Mouse (Mus musculus): ENCODE data around the gene Fam167b. TPM values are rescaled to one million over a fixed set of nuclear protein-coding genes. Genes with fewer than 3 reads are reported as not detected.

Fam167b gene
- polyA plus RNA-seq, 1 experiment from 2014 or later = 0.24 TPM

DNA sequence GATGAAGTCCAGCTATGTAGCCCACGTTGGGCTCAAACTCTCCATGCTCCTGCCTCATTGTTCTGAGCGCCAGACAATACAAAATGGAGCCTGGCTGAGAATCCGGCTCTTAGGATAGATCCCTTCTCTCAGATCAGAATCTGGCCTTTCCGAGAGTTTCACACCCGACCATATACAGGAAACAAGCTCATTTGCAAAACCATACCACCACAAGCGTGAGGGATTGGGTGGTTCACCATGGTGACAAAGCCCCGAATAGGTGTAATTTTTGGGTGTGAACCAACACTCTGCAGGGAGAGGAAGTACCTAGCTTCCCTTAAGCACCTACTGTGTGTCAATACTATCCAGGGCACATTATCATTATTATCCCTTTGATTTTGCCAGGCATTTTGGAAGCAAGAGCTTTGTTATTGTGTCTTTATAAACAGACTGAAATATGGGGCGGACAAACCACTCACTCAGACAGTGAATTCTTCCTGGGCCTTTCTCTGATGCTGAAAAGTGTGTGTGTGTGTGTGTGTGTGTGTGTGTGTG is 6.7 kb downstream of the Fam167b start:
- Histone ChIP-seq H3K27ac (ENCODE audit: low read length) (no peak overlapping the region), H3K9me3 (ENCODE audit: control insufficient read depth, low read length) (no peaks in the 10 kb centered on the region), H3K4me1 (replicated peaks; ENCODE audit: control insufficient read depth, insufficient read depth, low read length) (no peaks in the 10 kb centered on the region), H3K9ac (replicated peaks; ENCODE audit: low read depth, low read length) (no peak overlapping the region), H3K36me3 (ENCODE audit: control insufficient read depth, insufficient read depth) (no peaks in the 10 kb centered on the region), H3K27me3 (replicated peaks; ENCODE audit: control insufficient read depth, insufficient read depth, low read length) (no peaks in the 10 kb centered on the region), H3K4me2 (ENCODE audit: low read length) (no peak overlapping the region), H3K4me3 (replicated peaks; ENCODE audit: low read length) (no peak overlapping the region)
- WGBS = 74% methylated on average over 8 of the region's 8 CpGs
- no peak for ATAC-seq

DNA sequence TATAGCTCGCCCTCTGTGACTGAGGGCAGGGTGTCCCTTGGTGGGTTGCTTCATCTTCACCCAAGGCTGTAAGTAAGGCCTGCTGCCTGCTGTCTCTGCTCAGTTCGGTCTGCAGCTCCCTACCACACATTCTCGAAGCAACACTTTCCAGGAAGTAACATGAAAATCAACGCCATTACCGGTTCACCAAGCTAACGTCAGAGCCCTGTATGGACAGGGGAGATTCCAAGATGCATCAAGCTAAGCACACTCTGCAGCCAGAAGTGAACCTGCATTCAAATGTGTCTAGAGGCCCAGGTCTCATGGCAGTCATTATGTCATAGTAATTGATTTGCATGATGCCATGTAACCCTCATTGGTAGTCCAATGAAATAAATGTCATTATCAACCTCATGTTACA is 8.3 kb downstream of the Fam167b start:
- no peak overlapping the region for H3K4me2 ChIP-seq (ENCODE audit: low read length)
- WGBS = 92% methylated on average over 6 of the region's 6 CpGs

DNA sequence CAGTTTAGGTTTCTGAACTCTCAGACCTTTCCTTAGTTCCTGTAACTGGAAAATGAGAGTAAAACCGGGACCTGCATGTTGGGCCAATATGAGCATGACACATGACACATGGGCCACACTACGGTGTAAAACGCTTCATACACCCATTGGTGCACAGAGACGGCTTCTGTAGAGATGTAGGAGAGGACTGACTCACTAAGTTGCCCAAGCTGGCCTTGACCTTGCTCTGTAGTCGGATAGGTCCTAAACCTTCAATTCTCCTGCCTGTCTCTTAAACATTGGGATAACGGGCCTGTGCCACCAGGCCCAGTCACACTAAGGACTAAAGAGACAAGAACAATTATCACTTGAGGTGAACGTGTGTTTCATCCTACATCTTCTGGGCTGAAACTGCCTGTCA is 10.0 kb downstream of the Fam167b start:
- Histone ChIP-seq H3K4me3 (replicated peaks; ENCODE audit: low read length) (no peak overlapping the region), H3K4me1 (replicated peaks; ENCODE audit: control insufficient read depth, insufficient read depth, low read length) (no peaks in the 10 kb centered on the region), H3K4me2 (ENCODE audit: low read length) (no peak overlapping the region), H3K27me3 (replicated peaks; ENCODE audit: control insufficient read depth, insufficient read depth, low read length) (no peaks in the 10 kb centered on the region), H3K9ac (replicated peaks; ENCODE audit: low read depth, low read length) (no peak overlapping the region), H3K27ac (ENCODE audit: low read length) (no peak overlapping the region), H3K9me3 (ENCODE audit: control insufficient read depth, low read length) (no peaks in the 10 kb centered on the region), H3K36me3 (ENCODE audit: control insufficient read depth, insufficient read depth) (no peaks in the 10 kb centered on the region)
- ATAC-seq = no peak
- WGBS = 94% methylated on average over 7 of the region's 7 CpGs

More for the DNA sequence above, 8.3 kb downstream of the Fam167b start:
- Histone ChIP-seq H3K9ac (replicated peaks; ENCODE audit: low read depth, low read length) (no peak overlapping the region), H3K9me3 (ENCODE audit: control insufficient read depth, low read length) (no peaks in the 10 kb centered on the region), H3K27me3 (replicated peaks; ENCODE audit: control insufficient read depth, insufficient read depth, low read length) (no peaks in the 10 kb centered on the region), H3K36me3 (ENCODE audit: control insufficient read depth, insufficient read depth) (no peaks in the 10 kb centered on the region), H3K4me1 (replicated peaks; ENCODE audit: control insufficient read depth, insufficient read depth, low read length) (no peaks in the 10 kb centered on the region), H3K4me3 (replicated peaks; ENCODE audit: low read length) (no peak overlapping the region), H3K27ac (ENCODE audit: low read length) (no peak overlapping the region)
- ATAC-seq = no peak

DNA sequence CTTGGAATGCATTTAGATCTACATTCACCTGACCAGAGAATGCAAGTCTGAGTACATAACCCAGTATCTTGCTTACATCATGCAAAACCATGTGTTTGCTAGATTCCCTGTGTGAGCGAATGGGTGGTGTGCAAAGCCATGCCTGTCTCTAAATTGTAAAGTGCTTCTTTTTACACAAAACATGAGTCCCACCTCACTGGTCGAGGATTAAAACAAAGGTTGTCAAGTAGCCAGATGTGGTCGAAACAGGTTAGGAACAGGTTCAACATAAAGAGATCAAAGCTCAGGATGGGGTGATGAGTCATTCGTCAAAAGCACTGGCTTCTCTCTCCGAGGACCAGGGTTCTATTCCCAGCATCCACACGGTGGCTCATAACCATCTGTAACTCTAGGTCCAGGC is 13.2 kb downstream of the Fam167b start:
- Histone ChIP-seq H3K9me3 (ENCODE audit: control insufficient read depth, low read length) (no peaks in the 10 kb centered on the region), H3K9ac (replicated peaks; ENCODE audit: low read depth, low read length) (no peak overlapping the region), H3K4me3 (replicated peaks; ENCODE audit: low read length) (no peak overlapping the region), H3K4me2 (ENCODE audit: low read length) (no peak overlapping the region), H3K27ac (ENCODE audit: low read length) (no peak overlapping the region), H3K36me3 (ENCODE audit: control insufficient read depth, insufficient read depth) (no peaks in the 10 kb centered on the region), H3K27me3 (replicated peaks; ENCODE audit: control insufficient read depth, insufficient read depth, low read length) (no peaks in the 10 kb centered on the region), H3K4me1 (replicated peaks; ENCODE audit: control insufficient read depth, insufficient read depth, low read length) (no peaks in the 10 kb centered on the region)
- 86% methylated on average over 6 of the region's 6 CpGs for WGBS
- ATAC-seq = no peak

DNA sequence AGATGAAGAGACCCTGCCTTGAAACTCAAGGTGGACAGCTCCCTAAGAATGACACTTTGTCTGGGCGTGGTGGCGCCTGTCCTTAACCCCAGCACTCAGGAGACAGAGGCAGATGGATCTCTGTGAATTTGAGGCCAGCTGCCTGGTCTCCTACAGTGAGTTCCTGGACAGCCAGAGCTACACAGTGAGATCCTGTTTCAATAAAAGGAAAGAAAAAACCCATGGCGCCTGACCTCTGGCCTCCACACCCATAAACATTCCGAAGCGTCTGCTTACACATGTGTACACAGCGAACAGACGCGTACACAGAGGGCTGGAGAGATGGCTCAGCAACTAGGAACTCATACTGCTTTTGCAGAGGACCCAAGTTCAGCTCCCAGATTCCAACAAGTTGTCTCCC is 14.6 kb downstream of the Fam167b start:
- no peaks in the 10 kb centered on the region for H3K4me1 ChIP-seq (replicated peaks; ENCODE audit: control insufficient read depth, insufficient read depth, low read length)
- no peaks in the 10 kb centered on the region for H3K27me3 ChIP-seq (replicated peaks; ENCODE audit: control insufficient read depth, insufficient read depth, low read length)
- no peak overlapping the region for H3K4me3 ChIP-seq (replicated peaks; ENCODE audit: low read length)
- 88% methylated on average over 8 of the region's 8 CpGs for WGBS
- no peak overlapping the region for H3K27ac ChIP-seq (ENCODE audit: low read length)
- ATAC-seq = no peak
- no peak overlapping the region for H3K4me2 ChIP-seq (ENCODE audit: low read length)
- H3K36me3 ChIP-seq (ENCODE audit: control insufficient read depth, insufficient read depth) = no peaks in the 10 kb centered on the region
- no peaks in the 10 kb centered on the region for H3K9me3 ChIP-seq (ENCODE audit: control insufficient read depth, low read length)
- H3K9ac ChIP-seq (replicated peaks; ENCODE audit: low read depth, low read length) = no peak overlapping the region

DNA sequence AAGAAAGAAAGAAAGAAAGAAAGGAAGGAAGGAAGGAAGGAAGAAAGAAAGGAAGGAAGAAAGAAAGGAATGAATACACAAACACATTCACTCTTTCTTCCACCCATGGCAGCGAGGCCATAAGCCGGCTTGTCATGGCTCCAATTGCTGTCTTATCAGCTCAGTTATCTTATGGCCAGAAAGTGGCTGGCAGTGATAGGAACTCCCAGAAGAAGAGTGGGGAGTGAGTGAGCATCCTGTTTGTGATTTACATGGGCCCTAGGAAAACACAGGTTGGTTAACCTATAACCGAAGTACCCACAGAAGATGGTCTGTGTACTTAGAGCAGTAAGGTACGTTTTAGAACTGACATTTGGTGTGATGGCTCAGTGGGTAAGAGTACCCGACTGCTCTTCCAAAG is 17.2 kb downstream of the Fam167b start:
- H3K4me2 ChIP-seq (ENCODE audit: low read length) = no peak overlapping the region
- no peak overlapping the region for H3K9ac ChIP-seq (replicated peaks; ENCODE audit: low read depth, low read length)
- no peak for ATAC-seq
- H3K27ac ChIP-seq (ENCODE audit: low read length) = no peak overlapping the region
- no peaks in the 10 kb centered on the region for H3K9me3 ChIP-seq (ENCODE audit: control insufficient read depth, low read length)
- WGBS = 92% methylated on average over 5 of the region's 5 CpGs
- no peak overlapping the region for H3K4me3 ChIP-seq (replicated peaks; ENCODE audit: low read length)
- H3K4me1 ChIP-seq (replicated peaks; ENCODE audit: control insufficient read depth, insufficient read depth, low read length) = peaks cover 4% of the 10 kb centered on the region; the same call in 1 of the 2 replicates
- H3K36me3 ChIP-seq (ENCODE audit: control insufficient read depth, insufficient read depth) = no peaks in the 10 kb centered on the region
- no peaks in the 10 kb centered on the region for H3K27me3 ChIP-seq (replicated peaks; ENCODE audit: control insufficient read depth, insufficient read depth, low read length)

DNA sequence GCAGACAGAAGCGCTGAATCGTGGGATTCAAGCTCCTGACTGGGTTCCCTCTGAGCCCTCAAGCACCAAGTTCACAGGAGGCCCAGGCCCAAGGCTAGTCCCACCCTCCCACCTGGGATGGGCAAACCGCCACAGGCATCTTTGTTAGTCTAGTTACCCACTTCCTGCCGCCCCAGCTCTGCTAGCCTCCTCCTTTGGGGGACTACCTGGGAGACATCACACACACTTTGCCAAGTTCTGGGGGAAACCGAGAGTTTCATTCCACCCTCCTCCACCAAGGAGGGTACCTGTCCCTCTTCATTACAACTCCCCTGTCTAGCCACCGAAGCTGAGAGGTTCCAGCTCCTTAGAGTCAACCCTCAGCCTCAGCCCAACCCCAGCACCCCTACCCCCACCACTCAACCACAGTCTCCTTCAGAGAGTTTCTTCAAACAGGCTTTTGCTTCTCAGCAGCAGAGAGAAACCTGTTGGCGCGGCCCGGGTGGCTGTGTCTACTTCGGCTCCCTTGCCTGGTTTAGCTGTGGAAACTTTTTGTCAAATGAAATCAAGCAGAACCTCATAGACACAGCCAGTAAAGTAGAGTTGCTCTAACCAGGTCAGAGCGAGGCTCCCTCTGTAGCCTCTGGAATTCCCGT is 19.9 kb downstream of the Fam167b start:
- no peaks in the 10 kb centered on the region for H3K36me3 ChIP-seq (ENCODE audit: control insufficient read depth, insufficient read depth)
- no peaks in the 10 kb centered on the region for H3K27me3 ChIP-seq (replicated peaks; ENCODE audit: control insufficient read depth, insufficient read depth, low read length)
- no peak overlapping the region for H3K4me3 ChIP-seq (replicated peaks; ENCODE audit: low read length)
- no peak overlapping the region for H3K27ac ChIP-seq (ENCODE audit: low read length)
- no peak for ATAC-seq
- H3K4me1 ChIP-seq (replicated peaks; ENCODE audit: control insufficient read depth, insufficient read depth, low read length) = peaks cover 15% of the 10 kb centered on the region
- H3K9ac ChIP-seq (replicated peaks; ENCODE audit: low read depth, low read length) = no peak overlapping the region
- 82% methylated on average over 12 of the region's 12 CpGs for WGBS
- H3K4me2 ChIP-seq (ENCODE audit: low read length) = no peak overlapping the region
- no peaks in the 10 kb centered on the region for H3K9me3 ChIP-seq (ENCODE audit: control insufficient read depth, low read length)

DNA sequence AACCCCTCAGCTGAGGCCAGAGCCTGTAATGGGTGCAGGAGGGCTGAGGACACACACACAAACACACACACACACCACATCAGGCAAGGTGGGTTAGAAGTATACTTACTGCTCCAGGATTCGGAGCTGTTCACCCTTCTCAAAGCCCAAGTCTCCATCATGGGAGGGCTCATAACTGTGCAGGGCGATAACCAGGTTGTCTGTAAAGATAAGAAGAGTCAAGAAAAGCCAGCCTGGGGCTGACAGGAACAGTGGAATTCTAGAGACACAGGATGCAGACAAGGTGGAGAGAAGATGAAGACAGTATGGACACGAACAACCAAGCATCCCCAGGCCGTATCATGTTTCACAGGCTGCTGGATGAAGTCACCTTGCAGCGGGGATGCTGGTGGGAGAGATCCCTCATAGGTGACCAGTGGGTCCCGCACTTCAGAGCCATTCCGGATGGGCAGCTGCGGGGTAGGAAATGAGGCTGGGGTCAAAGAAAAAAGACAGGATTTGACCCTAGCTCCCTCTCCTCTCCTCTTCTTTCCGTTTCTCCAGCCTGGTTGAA is 21.0 kb downstream of the Fam167b start:
- Histone ChIP-seq H3K9ac (replicated peaks; ENCODE audit: low read depth, low read length) (no peak overlapping the region), H3K36me3 (ENCODE audit: control insufficient read depth, insufficient read depth) (no peaks in the 10 kb centered on the region), H3K4me1 (replicated peaks; ENCODE audit: control insufficient read depth, insufficient read depth, low read length) (peaks cover 15% of the 10 kb centered on the region), H3K4me2 (ENCODE audit: low read length) (peak overlapping the region; percentile 69), H3K4me3 (replicated peaks; ENCODE audit: low read length) (no peak overlapping the region), H3K27ac (ENCODE audit: low read length) (no peak overlapping the region), H3K27me3 (replicated peaks; ENCODE audit: control insufficient read depth, insufficient read depth, low read length) (no peaks in the 10 kb centered on the region), H3K9me3 (ENCODE audit: control insufficient read depth, low read length) (no peaks in the 10 kb centered on the region)
- no peak for ATAC-seq
- 83% methylated on average over 9 of the region's 9 CpGs for WGBS

DNA sequence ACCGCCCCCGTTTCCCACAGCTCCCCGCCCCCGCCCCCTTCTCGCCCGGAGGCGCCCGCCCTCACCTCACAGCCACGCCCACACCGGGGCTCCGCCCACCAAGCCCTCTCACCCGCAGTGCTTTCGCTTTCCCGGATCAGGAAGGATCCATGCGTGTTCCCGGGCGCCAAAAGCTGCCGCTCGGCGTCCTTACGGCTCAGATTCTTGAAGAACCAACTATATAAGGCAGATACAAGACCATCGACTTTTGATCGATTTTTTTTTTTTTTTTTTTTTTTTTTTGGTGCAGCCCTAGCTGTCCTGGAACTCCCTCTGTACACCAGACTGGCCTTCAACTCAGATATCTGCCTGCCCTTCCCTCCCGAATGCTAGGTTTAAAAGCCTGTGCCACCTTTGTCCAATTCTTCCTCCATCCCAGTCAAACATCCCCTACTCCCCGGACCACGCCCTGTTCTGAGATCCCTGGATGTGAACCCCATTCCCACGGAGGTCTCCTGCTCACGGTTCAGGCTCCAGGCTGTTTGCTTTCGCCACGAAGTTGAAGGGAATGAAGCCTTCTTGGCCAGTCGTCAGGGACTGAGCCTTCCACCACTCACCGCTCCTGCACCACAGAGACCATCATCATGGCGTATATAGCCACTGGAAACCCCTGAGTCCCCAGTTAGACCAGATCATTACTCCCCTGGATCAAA is 21.7 kb downstream of the Fam167b start:
- Histone ChIP-seq H3K4me1 (replicated peaks; ENCODE audit: control insufficient read depth, insufficient read depth, low read length) (peaks cover 15% of the 10 kb centered on the region), H3K27me3 (replicated peaks; ENCODE audit: control insufficient read depth, insufficient read depth, low read length) (no peaks in the 10 kb centered on the region), H3K9me3 (ENCODE audit: control insufficient read depth, low read length) (no peaks in the 10 kb centered on the region), H3K27ac (ENCODE audit: low read length) (no peak overlapping the region), H3K9ac (replicated peaks; ENCODE audit: low read depth, low read length) (peak overlapping the region; percentile 57), H3K4me2 (ENCODE audit: low read length) (peak overlapping the region; percentile 69), H3K36me3 (ENCODE audit: control insufficient read depth, insufficient read depth) (no peaks in the 10 kb centered on the region), H3K4me3 (replicated peaks; ENCODE audit: low read length) (peak overlapping the region; percentile 43)
- WGBS = 8% methylated on average over 33 of the region's 33 CpGs
- ATAC-seq = peak; percentile 78
